Mouse (Mus musculus) megakaryocyte progenitor cell, adult 5-6 weeks (primary cell): ENCODE data around the gene Pigh. TPM values are rescaled to one million over a fixed set of nuclear protein-coding genes. Genes with fewer than 3 reads are reported as not detected.

Experiments
- ATAC-seq: replicated peaks from 2 replicates; pipeline ENCODE4 v1.8.0; 2016; ENCODE audit warnings: mild to moderate bottlenecking, moderate TSS enrichment, inconsistent platforms; ENCODE audit not compliant: poor library complexity
- total RNA-seq, 2 experiments: library from RNA; stranded (forward) in 1 of 2; stranded (reverse) in 1 of 2; fragments of 157-497, 149-512 nt in 1 of 2; fragments of 200-1000 nt in 1 of 2; gene quantifications; 2 replicates each; pipeline versions ENCODE4 v1.2.3 to v1.2.4; 2015 to 2017

Pigh gene
- total RNA-seq, 2 experiments from 2014 or later: 13.2 to 18.2 TPM

DNA sequence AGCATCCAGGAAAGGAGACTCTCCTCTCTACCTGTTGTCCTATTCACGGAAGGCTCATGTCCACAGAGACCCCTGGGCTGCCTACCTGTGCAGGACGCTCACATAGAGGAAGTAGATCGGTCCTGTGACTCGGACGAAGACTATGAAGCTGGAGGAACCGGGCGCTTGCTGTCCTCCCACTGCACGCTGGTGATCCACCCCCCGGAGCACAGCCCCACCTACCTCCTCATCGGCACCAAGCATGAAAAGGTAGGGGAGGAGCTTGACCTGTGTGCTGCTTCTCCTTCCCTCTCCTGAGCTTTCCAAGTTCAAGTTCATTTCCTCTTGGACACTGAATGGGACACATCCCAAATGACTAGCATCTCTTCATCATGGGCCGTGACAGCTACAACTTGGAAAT, 21.1 kb downstream of the Pigh start:
- no peak for ATAC-seq

- ATAC-seq: no peak
These were observed 21.9 kb downstream of the Pigh start for GRCm38 (mm10) chr12:79067526-79067925.

DNA sequence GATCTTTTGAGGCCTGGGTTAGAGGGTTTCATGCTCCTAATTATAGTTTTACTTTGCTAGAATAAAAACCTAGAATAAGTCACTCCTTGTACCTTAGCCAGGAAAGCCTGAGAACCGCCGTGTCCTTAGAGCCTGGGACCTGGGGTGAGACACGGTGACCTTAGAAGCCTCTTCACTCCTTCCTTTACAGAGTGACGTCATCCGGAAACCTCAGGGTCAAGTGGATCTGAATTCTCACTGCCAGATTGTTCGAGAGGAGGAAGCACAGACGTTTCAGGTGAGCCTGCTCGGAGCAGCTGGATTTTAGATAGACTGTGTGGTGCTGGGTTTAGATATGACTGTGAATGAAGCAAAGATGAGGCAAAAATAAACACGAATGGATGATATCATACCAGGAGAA, 23.0 kb downstream of the Pigh start:
- no peak for ATAC-seq

DNA sequence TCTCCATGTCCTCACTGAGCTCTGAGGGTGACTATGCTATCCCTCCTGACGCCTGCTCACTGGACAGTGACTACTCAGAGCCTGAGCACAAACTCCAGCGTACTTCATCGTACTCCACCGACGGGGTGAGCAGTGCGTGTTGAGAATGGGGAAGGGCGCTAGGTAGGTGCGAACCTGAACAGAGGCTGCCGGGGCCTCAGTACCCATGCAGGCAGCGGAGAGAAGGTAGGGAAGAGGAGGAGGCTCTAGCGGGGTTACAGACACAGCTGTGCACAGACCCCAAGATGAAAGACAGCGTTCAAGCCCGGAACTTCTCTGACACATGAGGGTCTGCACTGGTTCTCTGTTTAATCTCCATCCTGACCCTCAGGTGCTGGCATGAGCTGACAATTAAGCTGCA, 25.0 kb downstream of the Pigh start:
- ATAC-seq: no peak

DNA sequence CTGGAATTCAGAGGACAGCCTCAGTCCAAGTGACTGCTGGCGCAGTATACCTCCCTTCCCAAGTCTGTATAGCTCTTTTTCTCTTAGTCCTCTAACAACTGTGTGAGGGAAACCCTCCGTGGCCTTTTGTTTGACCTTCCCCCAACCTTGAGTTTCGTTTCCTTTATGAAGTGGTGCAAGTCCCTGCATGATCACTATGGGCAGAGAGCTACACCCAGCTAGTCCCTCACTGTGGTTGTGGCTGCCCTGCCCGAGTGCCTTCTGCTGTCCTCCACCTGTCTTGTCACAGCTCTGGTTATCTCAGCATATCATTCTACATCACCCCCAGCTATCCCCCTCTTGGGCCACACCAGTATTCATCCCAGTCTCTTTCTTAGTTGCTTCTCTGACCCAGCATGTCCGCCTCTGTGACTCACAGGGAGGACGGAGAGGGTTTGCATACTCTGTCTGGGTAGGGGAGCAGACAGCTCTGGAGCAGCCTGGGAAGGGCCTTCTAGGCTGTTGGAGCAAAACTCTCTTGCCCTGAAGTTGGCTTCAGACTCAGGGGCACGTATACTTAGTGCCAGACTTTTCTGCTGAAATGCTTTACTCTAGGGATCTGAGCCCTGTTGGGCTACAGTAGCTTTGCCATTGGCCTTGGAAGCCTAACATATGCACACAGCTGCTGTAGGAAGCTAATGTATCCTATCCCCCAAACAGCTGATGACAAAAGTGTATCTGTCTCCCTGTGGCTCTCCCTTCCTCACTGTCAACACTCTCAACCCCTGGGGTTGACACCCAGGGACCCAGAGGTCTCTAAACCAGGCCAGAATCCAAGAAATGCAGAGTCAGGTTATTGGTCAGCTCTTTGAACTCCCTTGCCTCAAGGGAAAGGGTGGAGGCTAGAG, 28.4 kb downstream of the Pigh start:
- peak; percentile 76 for ATAC-seq

- no peak for ATAC-seq
These were observed 29.3 kb downstream of the Pigh start for GRCm38 (mm10) chr12:79060134-79060533.

DNA sequence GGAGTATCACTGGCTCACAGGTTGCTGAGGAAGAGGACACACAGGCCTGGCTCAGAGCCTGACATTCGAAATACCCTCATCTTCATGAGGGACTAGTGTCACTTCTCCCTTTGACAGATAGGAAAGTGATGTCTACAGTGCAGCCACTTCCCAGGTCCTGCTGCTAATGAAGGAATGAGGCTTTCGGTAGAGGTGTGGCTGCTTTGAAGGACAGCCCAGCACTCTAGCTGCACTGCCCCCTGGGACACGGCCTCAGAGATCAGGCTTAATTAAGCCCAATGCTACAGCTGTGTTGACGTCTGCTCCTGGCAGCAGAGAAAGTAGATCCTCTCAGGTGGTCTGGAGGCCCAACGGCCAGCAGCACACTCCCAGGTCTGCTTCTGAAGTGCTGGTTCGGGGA, 29.9 kb downstream of the Pigh start:
- no peak for ATAC-seq

GRCm38 (mm10) chr12:79055276-79055675, 34.2 kb downstream of the Pigh start:
- ATAC-seq: peak; percentile 98

GRCm38 (mm10) chr12:79052073-79052472, 37.4 kb downstream of the Pigh start:
- no peak for ATAC-seq

DNA sequence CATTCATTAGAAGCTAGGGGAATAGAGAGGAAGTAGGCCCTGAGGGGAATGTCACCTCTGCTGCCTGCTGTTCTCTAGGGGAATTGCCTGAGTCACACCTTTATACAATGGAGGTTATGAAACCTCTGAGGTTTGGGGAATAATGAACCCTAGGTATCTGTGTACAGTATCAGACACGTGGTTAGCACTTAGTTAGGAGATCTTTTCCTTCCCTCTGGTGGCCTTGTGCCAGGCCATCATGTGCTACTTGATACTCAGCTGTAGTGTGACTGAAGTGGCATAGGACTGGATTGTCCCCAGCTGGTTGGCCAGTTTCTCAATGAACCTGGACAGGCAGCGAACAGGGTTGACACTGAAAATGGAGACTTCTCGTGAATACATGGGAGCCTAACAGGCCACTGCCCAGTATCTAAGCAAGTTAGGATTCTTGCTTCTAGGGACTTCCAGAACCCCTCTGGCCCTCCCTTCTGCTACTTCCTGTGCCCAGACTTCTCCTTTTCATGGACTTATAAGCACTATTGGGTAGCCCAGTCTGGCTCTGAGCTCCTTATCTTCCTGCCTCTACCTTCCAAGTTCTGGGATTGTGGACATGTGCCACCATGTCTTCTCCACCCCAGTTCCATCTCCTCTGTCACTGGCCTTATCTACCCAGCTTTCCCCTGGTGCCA, 38.8 kb downstream of the Pigh start:
- 0 out of 2 replicates have a peak, but pooled peaks have one; percentile 15 for ATAC-seq

DNA sequence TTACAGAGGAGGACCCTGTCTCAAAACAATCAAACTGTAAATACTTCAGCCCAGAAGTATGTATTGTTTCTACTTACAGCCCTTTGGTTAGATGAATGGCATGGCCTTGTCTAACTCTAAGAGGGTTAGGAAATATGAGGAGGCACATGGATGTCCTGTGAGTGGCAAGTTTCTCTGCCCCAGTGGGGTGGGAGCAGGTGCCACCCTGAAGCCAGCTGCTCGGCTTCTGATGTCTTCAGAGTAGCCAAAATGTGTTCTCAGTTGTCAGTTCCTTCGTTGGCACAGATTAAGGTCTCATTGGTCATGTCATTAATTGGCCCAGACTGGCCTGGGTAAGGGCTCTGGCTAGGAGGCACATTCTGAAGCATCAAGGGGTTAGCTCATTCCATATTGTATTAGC, 39.6 kb downstream of the Pigh start:
- ATAC-seq: no peak

- ATAC-seq: no peak
These were observed 40.6 kb downstream of the Pigh start for GRCm38 (mm10) chr12:79048898-79049297.

- ATAC-seq: no peak
These were observed 42.2 kb downstream of the Pigh start for GRCm38 (mm10) chr12:79047203-79047602.

DNA sequence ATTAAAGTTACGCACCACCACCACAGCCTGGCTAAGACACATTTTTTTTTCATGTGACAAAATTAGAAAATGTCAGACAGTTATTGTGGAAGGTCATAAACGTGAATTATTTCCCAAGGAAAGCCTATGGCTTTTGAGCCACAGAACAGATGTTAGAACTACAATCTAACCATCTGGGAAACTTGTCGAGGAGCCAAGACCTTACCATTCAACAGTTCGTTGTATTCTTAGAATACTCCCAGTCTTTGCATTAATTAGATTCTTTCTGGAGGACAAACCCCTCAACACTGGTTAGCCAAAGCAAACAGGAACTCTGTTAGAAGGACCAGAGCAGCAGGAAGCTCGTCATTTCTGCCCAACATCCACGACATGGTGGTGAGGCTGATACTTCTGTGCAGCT, 43.3 kb downstream of the Pigh start:
- ATAC-seq: no peak

DNA sequence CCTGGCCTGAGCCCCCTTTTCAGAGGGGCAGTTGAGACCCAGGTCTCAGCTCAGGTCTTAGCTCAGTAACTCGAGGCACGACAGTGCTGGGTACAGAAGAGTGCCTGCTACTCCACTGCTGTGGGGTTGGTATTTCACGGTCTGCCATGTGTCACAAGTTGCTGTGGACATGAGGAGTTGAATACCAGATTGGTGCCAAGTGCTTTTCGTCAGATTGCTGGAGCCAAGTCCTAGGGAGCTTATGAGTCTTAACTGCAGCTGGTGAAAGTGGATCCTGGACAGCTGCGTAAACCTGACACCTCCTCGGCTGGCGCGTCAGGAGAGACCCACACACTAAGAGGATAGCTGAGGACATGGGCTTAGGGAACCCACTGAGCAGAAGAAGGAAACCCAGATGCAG, 44.8 kb downstream of the Pigh start:
- ATAC-seq: no peak

GRCm38 (mm10) chr12:79041436-79041835, 48.0 kb downstream of the Pigh start:
- ATAC-seq: 0 out of 2 replicates have a peak, but pooled peaks have one; percentile 44

DNA sequence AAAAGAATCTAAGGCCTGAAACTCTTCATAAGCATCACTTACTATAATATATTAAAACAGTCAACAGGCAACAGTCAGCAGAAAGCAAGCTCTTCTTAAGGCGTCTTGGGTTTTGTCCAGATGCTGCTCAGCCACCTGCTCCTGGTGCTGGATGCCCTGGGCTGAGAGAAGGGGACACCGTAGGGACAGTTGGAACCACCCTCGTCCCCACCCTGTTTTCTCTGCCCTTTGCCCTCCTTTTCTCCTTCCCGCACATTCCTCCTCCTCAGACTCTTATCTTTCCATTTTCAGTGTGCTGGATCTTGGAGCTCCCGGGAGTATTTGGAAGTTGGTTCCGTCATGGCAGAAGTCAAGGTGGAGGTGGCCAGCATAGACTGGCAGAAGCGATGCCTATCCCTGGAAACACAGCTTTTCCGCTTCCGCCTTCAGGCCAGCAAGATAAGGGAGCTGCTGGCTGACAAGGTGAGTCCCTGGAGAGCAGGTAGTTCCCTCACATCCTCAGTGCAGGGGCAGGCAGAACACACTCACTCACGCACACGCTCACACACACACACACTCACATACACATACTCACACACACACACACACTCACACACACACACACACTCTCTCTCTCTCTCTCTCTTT, 49.1 kb downstream of the Pigh start:
- no peak for ATAC-seq

- no peak for ATAC-seq
These were observed 49.7 kb downstream of the Pigh start for GRCm38 (mm10) chr12:79039708-79040107.

DNA sequence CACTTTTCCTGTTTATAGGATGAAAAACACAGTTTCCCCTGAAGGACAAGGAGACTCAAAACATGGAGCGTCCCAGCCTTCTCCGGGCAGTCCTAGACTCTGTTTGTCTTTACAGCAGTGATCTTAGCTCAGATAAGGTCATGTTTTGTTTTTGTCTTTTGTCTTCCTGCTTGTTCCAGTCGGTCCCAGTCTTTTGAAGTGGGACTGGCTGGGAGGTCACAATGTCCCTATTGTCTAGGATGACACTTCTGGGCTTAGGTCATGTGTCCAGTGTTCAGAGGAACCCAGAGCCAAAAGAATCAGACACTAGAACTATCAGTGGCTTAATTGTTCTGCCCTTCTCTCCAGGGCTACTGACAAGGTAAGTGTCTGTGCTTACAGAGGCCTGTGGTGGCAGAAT, 54.1 kb downstream of the Pigh start:
- ATAC-seq: no peak

- no peak for ATAC-seq
These were observed 55.1 kb downstream of the Pigh start for GRCm38 (mm10) chr12:79034331-79034730.
